Mouse (Mus musculus) neural tube, embryonic 15.5 days (tissue): Measurements from ENCODE around the gene Habp4. TPM values are rescaled to one million over a fixed set of nuclear protein-coding genes. Genes with fewer than 3 reads are reported as not detected.

Experiments
- ATAC-seq: fragments of 200-750 bp; cut with Nextera tagmentation; 2 replicates; pipeline ENCODE4 v1.8.0; 2017; ENCODE audit warnings: mild to moderate bottlenecking, moderate TSS enrichment, moderate library complexity; ENCODE audit not compliant: low FRiP score
- H3K27ac ChIP-seq: fragments of 300-500 bp; sonication (generic); replicated peaks from 2 replicates; pipeline ENCODE4 v1.5.1; 2015; ENCODE audit warnings: mild to moderate bottlenecking, inconsistent platforms
- H3K27me3 ChIP-seq: fragments of 300-500 bp; sonication (generic); replicated peaks from 2 replicates; pipeline ENCODE4 v1.6.1; 2015; ENCODE audit warnings: inconsistent platforms
- H3K36me3 ChIP-seq: fragments of 300-500 bp; sonication (generic); 2 replicates; pipeline ENCODE4 v1.6.1; 2015; ENCODE audit warnings: inconsistent platforms
- H3K4me1 ChIP-seq: fragments of 300-500 bp; sonication (generic); 2 replicates; pipeline ENCODE4 v1.6.1; 2015; ENCODE audit warnings: inconsistent platforms
- H3K4me2 ChIP-seq: fragments of 300-500 bp; sonication (generic); 2 replicates; pipeline ENCODE4 v1.6.1; 2015; ENCODE audit warnings: inconsistent platforms, mild to moderate bottlenecking, moderate library complexity
- H3K4me3 ChIP-seq: fragments of 300-500 bp; sonication (generic); replicated peaks from 2 replicates; pipeline ENCODE4 v1.5.1; 2015; ENCODE audit warnings: mild to moderate bottlenecking, inconsistent platforms
- H3K9ac ChIP-seq: fragments of 300-500 bp; sonication (generic); replicated peaks from 2 replicates; pipeline ENCODE4 v1.6.1; 2015; ENCODE audit warnings: mild to moderate bottlenecking, inconsistent platforms
- H3K9me3 ChIP-seq: fragments of 300-500 bp; sonication (generic); replicated peaks from 2 replicates; pipeline ENCODE4 v1.6.1; 2016; ENCODE audit warnings: inconsistent platforms
- WGBS: fragments of 180-500 bp; shearing (Covaris S2); methylation state at CpG from one replicate; pipeline ENCODE4 v1.1.7; 2015; ENCODE audit warnings: mixed read lengths; 5-methylcytosine and 5-hydroxymethylcytosine counted together
- polyA plus RNA-seq: library from polyadenylated mRNA; unstranded; fragments of >200 nt; fragmentation: Nextera tagmentation; extraction: Ambion mirVana; gene quantifications from 2 replicates; pipeline ENCODE4 v1.2.1, GENCODE M21; 2015

Gene Habp4
- polyA plus RNA-seq, 1 experiment from 2014 or later: 55.9 TPM

DNA sequence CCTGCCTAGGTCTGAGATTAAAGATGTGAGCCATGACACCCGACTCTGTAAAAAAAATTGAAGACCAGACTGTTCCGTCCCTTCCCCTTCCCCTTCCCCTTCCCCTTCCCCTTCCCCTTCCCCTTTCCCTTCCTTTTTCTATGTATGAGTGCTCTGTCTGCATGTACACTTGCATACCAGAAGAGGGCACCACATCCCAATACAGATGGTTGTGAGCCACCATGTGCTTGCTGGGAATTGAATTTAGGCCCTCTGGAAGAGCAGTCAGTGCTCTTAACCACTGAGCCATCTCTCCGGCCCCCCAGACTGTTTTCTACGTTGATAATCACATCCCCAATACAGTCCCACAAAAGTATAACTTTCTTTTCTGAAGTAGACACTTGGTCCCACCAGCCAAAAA is 18.7 kb downstream of the Habp4 start:
- no peak overlapping the region for H3K4me3 ChIP-seq

DNA sequence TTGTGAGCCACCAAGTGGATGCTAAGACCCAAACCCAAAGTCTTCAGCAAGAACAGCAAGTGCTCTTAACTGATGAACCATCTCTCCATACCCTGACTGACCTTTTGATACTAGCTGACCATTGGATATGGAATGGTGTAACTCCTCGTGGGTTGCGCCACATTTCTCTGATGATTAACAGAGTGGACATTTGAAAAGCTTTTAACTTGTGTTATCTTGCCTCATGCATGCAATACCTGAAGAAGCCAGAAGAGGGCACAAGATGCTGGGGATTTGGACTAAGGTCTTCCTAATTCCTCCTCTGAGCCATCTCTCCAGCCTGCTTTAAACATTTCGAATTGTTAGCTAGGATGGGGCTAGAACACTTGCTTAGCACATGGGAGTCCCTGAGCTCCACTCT is 19.3 kb downstream of the Habp4 start:
- Histone ChIP-seq H3K36me3 (peaks cover 70% of the 10 kb centered on the region), H3K9ac (no peak overlapping the region), H3K27ac (no peak overlapping the region), H3K4me1 (no peaks in the 10 kb centered on the region), H3K4me3 (no peak overlapping the region), H3K27me3 (no peaks in the 10 kb centered on the region), H3K4me2 (no peak overlapping the region), H3K9me3 (no peaks in the 10 kb centered on the region)
- 85% methylated on average over 3 of the region's 3 CpGs for WGBS
- ATAC-seq: no peak

More for the DNA sequence above, 18.7 kb downstream of the Habp4 start:
- H3K27me3 ChIP-seq: no peaks in the 10 kb centered on the region
- no peak overlapping the region for H3K27ac ChIP-seq
- H3K36me3 ChIP-seq: peaks cover 66% of the 10 kb centered on the region
- 91% methylated on average over 4 of the region's 4 CpGs for WGBS
- no peaks in the 10 kb centered on the region for H3K9me3 ChIP-seq
- ATAC-seq: no peak
- no peak overlapping the region for H3K9ac ChIP-seq
- H3K4me2 ChIP-seq: no peak overlapping the region
- H3K4me1 ChIP-seq: no peaks in the 10 kb centered on the region

DNA sequence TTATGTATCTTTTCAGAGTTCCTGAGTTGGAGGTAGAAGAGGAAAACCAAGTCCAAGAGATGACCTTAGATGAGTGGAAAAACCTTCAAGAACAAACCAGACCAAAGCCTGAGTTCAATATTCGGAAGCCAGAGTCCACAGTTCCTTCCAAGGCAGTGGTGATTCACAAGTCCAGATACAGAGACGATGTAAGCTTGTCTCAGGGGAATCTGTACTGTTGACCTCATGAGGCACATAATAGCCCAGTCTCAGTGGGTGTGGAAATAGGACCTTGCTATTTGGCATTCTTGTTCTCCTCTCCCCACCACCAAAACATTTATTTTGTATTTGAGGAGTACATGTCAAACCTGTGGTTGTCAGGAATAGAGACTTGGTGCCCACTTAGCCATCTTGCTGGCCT is 20.5 kb downstream of the Habp4 start:
- Histone ChIP-seq H3K4me2 (no peak overlapping the region), H3K9me3 (no peaks in the 10 kb centered on the region), H3K27ac (no peak overlapping the region), H3K4me1 (no peaks in the 10 kb centered on the region), H3K4me3 (no peak overlapping the region), H3K27me3 (no peaks in the 10 kb centered on the region), H3K36me3 (peaks cover 70% of the 10 kb centered on the region), H3K9ac (no peak overlapping the region)
- WGBS: 92% methylated on average over 2 of the region's 2 CpGs
- no peak for ATAC-seq

DNA sequence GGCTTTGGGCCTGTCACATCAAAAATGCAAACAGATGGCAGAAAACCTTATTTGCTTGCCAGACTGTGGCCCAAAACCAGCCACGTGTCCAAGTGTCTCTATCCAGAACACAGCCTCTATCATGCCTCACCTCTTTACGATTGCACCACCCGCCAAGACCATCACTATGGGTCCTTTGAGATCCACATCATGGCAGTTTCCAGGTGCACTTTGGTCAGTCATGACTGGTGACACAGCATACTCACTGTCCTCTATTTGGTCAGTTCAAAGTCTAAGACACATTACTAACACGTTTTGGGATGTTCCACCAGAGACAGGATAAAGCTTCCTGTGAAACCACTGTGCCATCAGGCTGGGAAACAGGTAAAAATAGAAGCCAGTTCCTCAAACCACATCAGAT is 22.0 kb downstream of the Habp4 start:
- no peak overlapping the region for H3K4me3 ChIP-seq
- no peaks in the 10 kb centered on the region for H3K27me3 ChIP-seq
- H3K36me3 ChIP-seq: peaks cover 59% of the 10 kb centered on the region

DNA sequence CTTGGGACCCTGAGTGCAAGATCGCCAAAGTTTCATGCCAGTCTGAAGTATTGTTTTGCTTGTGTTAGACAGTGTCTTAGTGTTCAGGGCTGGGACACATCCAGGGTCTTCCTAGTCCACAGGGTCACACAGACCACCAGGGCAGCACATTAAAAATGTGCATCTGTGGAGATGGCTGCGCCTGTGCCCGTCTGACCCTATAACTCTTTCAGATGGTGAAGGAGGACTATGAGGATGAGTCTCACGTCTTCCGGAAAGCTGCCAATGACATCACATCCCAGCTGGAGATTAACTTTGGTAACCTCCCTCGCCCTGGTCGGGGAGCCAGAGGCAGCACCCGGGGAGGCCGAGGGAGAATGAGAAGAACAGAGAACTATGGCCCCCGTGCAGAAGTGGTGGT is 22.7 kb downstream of the Habp4 start:
- Histone ChIP-seq H3K36me3 (peaks cover 55% of the 10 kb centered on the region), H3K27me3 (no peaks in the 10 kb centered on the region), H3K4me1 (no peaks in the 10 kb centered on the region), H3K4me3 (no peak overlapping the region), H3K4me2 (no peak overlapping the region), H3K9ac (no peak overlapping the region), H3K27ac (no peak overlapping the region), H3K9me3 (no peaks in the 10 kb centered on the region)
- WGBS: 89% methylated on average over 10 of the region's 10 CpGs
- ATAC-seq: no peak

More for the DNA sequence above, 22.0 kb downstream of the Habp4 start:
- Histone ChIP-seq H3K9me3 (no peaks in the 10 kb centered on the region), H3K4me2 (no peak overlapping the region), H3K9ac (no peak overlapping the region), H3K4me1 (no peaks in the 10 kb centered on the region), H3K27ac (no peak overlapping the region)
- ATAC-seq: no peak
- 82% methylated on average over 4 of the region's 4 CpGs for WGBS

DNA sequence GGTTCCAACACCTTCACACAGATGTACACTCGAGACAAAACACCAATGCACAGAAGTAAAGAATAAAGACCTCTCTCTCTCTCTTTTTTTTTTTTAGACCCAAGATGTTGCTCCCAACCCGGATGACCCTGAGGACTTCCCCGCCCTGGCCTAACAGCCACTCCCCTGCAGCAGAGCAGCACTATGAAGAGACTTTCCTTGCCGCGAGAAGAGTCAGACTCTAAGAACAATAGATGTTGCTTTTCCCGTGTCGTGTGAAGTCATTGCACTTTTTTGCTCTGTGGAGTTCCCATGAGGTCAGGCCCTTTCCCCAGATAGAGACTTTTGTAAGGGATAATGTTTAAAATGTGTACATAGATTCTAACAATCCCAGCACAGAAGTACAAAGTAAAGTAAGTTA is 23.6 kb downstream of the Habp4 start:
- Histone ChIP-seq H3K4me2 (no peak overlapping the region), H3K27me3 (no peaks in the 10 kb centered on the region), H3K4me3 (no peak overlapping the region), H3K4me1 (no peaks in the 10 kb centered on the region), H3K27ac (no peak overlapping the region), H3K9me3 (no peaks in the 10 kb centered on the region), H3K9ac (no peak overlapping the region), H3K36me3 (peaks cover 54% of the 10 kb centered on the region)
- 77% methylated on average over 7 of the region's 7 CpGs for WGBS
- ATAC-seq: no peak

DNA sequence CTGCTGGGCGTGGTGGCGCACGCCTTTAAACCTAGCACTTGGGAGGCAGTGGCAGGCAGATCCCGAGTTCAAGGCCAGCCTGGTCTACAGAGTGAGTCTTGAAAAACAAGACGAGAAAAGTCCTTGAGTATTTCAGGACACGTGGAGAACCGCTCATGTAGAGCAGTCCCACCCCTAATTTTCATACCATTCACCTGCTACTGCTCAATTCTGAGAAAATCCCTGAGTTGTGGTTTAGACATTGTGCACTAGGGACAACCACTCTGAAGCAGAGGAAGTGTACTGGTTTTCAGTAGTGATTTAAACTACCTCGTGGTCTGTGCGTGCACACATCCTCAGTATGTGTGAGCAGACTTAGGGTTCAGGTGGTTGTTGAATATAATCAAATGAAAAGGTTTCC is 24.0 kb downstream of the Habp4 start:
- 94% methylated on average over 9 of the region's 9 CpGs for WGBS
- Histone ChIP-seq H3K36me3 (peaks cover 54% of the 10 kb centered on the region), H3K27ac (no peak overlapping the region)

DNA sequence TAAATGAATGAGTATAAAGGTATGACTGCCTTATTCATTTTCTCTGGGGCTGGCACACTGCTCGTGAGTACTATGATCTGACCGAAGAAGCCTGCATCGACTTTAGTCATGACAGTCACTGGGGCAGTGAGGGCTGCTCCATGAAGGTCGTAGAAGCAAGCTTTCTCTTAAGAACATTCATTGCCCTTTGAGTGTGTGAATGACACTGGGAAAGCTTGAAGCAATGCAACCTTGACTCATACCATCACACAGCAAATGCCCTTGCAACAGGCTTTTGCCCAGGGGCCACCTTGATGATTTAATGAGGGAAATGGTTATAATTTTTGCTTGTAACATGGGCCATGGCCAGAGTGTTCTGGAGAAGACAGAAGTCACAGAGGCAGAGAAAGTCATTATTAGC is 24.9 kb downstream of the Habp4 start:
- Histone ChIP-seq H3K36me3 (peaks cover 54% of the 10 kb centered on the region), H3K4me2 (no peak overlapping the region)
- no peak for ATAC-seq

More for the DNA sequence above, 24.0 kb downstream of the Habp4 start:
- Histone ChIP-seq H3K9me3 (no peaks in the 10 kb centered on the region), H3K27me3 (no peaks in the 10 kb centered on the region), H3K4me3 (no peak overlapping the region), H3K9ac (no peak overlapping the region), H3K4me2 (no peak overlapping the region), H3K4me1 (no peaks in the 10 kb centered on the region)
- no peak for ATAC-seq

DNA sequence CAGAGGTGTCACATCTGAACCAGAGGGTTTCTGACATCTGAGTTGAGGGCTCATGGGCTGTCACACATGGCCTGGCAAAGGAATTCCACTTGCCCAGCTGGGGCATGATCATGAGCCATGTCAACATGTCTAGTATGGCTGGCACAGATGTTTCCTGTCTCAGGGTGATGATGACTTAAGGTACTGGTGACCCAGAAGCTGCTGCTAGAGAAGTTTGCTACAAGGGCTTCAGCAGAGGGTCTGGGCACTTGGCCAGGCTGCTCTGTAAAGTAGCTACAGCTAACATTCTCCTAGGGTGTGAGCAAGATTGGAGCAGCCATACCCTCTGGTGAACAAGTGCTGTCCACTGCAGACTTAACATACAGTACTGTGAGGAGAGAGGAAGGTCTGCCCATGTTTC is 25.4 kb downstream of the Habp4 start:
- no peaks in the 10 kb centered on the region for H3K9me3 ChIP-seq
- H3K4me3 ChIP-seq: no peak overlapping the region
- no peak for ATAC-seq
- H3K36me3 ChIP-seq: peaks cover 49% of the 10 kb centered on the region
- no peak overlapping the region for H3K9ac ChIP-seq
- H3K27me3 ChIP-seq: no peaks in the 10 kb centered on the region
- no peaks in the 10 kb centered on the region for H3K4me1 ChIP-seq
- no peak overlapping the region for H3K27ac ChIP-seq
- H3K4me2 ChIP-seq: no peak overlapping the region

More for the DNA sequence above, 24.9 kb downstream of the Habp4 start:
- H3K9me3 ChIP-seq: no peaks in the 10 kb centered on the region
- no peak overlapping the region for H3K4me3 ChIP-seq
- no peak overlapping the region for H3K9ac ChIP-seq
- no peak overlapping the region for H3K27ac ChIP-seq
- no peaks in the 10 kb centered on the region for H3K4me1 ChIP-seq
- no peaks in the 10 kb centered on the region for H3K27me3 ChIP-seq
- 93% methylated on average over 4 of the region's 4 CpGs for WGBS

DNA sequence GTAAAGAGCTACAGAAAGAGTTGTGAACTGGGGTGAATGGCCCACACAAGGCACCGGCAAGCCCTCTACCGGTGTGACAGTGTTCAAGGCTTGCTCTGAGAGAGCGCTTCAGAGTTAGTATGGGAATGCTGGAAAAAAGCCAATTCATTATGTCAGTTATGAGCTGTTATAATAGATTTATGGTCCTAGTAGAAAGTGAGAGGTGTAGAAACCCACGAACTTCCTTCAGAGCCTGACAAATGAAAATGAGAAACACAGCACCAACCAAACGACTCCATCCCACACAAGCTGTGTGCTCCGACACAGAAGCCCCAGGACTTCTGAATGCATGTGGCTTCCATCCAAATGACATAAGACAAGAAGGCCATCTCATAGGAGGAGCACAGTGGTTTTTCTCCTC is 36.3 kb downstream of the Habp4 start:
- no peak overlapping the region for H3K9ac ChIP-seq
- no peak overlapping the region for H3K4me2 ChIP-seq
- no peaks in the 10 kb centered on the region for H3K36me3 ChIP-seq
- H3K4me3 ChIP-seq: no peak overlapping the region
- ATAC-seq: no peak
- H3K4me1 ChIP-seq: no peaks in the 10 kb centered on the region
- no peak overlapping the region for H3K27ac ChIP-seq
- WGBS: 87% methylated on average over 6 of the region's 6 CpGs
- H3K27me3 ChIP-seq: no peaks in the 10 kb centered on the region
- H3K9me3 ChIP-seq: no peaks in the 10 kb centered on the region

DNA sequence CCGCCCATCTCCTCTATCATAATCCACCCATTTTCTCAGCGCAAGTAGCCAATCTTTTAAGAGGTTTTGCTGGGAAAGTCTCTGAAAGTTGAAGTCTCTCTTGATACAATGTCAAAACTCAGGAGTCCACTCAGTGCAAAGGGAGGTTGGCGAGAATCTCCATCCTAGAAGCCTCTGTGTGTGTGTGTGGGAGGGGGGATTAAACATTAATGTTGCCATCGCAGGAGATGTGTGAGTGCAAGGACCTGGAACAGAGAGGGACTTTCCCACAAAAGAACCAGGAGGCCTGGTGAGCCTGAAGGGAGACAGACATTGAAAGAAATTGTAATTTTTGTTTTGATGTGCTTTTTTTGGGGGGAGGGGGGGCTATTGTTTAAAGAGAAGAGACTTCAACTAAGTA is 36.7 kb downstream of the Habp4 start:
- Histone ChIP-seq H3K9ac (no peak overlapping the region), H3K27ac (no peak overlapping the region), H3K4me1 (no peaks in the 10 kb centered on the region), H3K27me3 (no peaks in the 10 kb centered on the region), H3K9me3 (no peaks in the 10 kb centered on the region), H3K4me3 (no peak overlapping the region), H3K36me3 (no peaks in the 10 kb centered on the region), H3K4me2 (no peak overlapping the region)
- no peak for ATAC-seq
- WGBS: 90% methylated on average over 4 of the region's 4 CpGs

DNA sequence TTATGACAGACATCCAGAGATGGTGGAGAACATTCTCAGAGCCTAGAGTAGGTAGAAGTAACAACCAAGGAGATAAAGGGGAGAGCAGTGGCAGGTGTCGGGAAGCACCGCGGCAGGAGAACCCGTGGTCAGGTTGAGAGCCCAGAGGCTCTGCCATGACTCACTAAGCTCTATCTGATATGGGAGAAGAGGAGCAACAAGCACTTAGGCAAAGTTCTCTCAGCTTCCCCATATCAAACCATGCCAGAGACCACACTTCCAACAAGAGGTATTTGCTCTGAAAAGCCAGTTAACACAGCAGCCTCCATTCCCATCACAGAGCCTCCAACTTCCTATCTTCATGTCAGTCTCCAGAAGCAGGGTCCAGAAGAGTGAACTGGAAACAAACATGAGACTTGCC is 39.3 kb downstream of the Habp4 start:
- no peak for ATAC-seq
- no peak overlapping the region for H3K4me2 ChIP-seq
- H3K9ac ChIP-seq: no peak overlapping the region
- H3K27ac ChIP-seq: no peak overlapping the region
- H3K36me3 ChIP-seq: no peaks in the 10 kb centered on the region
- 96% methylated on average over 4 of the region's 4 CpGs for WGBS
- no peaks in the 10 kb centered on the region for H3K9me3 ChIP-seq
- no peaks in the 10 kb centered on the region for H3K4me1 ChIP-seq
- no peaks in the 10 kb centered on the region for H3K27me3 ChIP-seq
- H3K4me3 ChIP-seq: no peak overlapping the region

DNA sequence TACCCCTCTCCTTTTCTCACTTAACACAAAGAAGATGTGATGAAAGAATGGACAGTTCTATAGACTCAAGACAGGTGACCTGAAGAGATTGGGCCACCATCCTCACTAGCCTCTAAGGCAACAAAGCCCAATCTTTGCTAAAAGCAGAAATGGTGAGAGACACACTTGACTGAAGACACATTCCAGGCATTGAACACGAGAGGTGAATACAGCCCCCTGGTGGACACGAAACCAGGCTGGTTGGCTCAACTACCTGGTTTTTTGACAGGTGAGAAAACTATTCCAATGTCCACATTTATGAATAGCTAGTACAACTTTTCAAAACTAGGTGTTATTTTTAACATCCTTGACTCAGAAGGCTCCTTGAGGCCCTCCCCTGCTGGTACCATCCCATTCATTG is 43.1 kb downstream of the Habp4 start:
- Histone ChIP-seq H3K4me3 (no peak overlapping the region), H3K36me3 (no peaks in the 10 kb centered on the region), H3K27me3 (no peaks in the 10 kb centered on the region), H3K9ac (no peak overlapping the region), H3K4me2 (no peak overlapping the region), H3K9me3 (no peaks in the 10 kb centered on the region), H3K27ac (no peak overlapping the region), H3K4me1 (no peaks in the 10 kb centered on the region)
- no peak for ATAC-seq
- WGBS: 86% methylated on average over 2 of the region's 2 CpGs
